Mouse (Mus musculus): ENCODE measurements around the gene Rcsd1.

- no peak for TF ChIP-seq HCFC1 (IDR thresholded peaks at IDR 0.05; ENCODE audit: low read depth, low read length)
- TF ChIP-seq CTCF (conservative IDR thresholded peaks at IDR 0.05 in 1 of 2, IDR thresholded peaks at IDR 0.05 in 1 of 2; ENCODE audit: low read depth in 2 of 2, low read length in 2 of 2): no peak
- no peak for TF ChIP-seq MAX (IDR thresholded peaks at IDR 0.05; ENCODE audit: low read length)
- TF ChIP-seq ZKSCAN1 (IDR thresholded peaks at IDR 0.05; ENCODE audit: borderline replicate concordance, low read depth, low read length): no peak
- TF ChIP-seq CHD2 (IDR thresholded peaks at IDR 0.05; ENCODE audit: low read length): no peak
- no peak for TF ChIP-seq MEF2A (IDR thresholded peaks at IDR 0.05; ENCODE audit: borderline replicate concordance, low read depth, low read length)
- no peak for TF ChIP-seq EP300 (IDR thresholded peaks at IDR 0.05; ENCODE audit: low read length)
- no peak for TF ChIP-seq POLR2A (IDR thresholded peaks at IDR 0.05; ENCODE audit: low read depth, low read length)
- TF ChIP-seq RAD21 (IDR thresholded peaks at IDR 0.05; ENCODE audit: low read depth, low read length): no peak
- TF ChIP-seq NELFE (IDR thresholded peaks at IDR 0.05; ENCODE audit: low read depth, low read length): no peak
- no peak for TF ChIP-seq TCF12 (IDR thresholded peaks at IDR 0.05; ENCODE audit: low read depth, low read length)
- no peak for TF ChIP-seq JUND (conservative IDR thresholded peaks at IDR 0.05; ENCODE audit: low read depth, low read length)
- no peak for TF ChIP-seq SIN3A (IDR thresholded peaks at IDR 0.05; ENCODE audit: low read length)
These were observed 32.0 kb downstream of the Rcsd1 start for GRCm38 (mm10) chr1:165677558-165677957.
